Mouse (Mus musculus): ENCODE results near the gene Lrrc8d.

The Lrrc8d gene

DNA sequence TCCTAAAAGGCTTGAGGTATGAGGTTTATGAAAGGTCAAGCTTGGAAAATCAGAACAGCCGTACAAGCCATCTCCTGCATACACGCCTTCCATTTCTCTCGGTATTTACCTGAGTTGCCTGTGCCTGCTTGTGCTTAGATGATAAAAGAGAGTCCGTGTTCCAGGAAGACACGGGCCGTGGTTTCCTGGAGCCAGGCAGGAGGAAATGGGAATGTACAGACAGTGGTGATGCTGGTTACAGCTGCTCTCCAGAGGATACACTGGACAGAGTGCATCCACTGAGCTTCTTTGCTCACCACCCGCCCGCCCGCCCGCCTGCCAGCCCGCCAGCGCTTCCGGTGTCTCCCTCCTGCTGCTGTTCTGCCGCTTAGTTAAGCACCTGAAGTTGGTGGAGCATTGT is 116.3 kb downstream of the Lrrc8d start:
- DNase-seq (ENCODE audit: low read depth, low spot score), result no peak

DNA sequence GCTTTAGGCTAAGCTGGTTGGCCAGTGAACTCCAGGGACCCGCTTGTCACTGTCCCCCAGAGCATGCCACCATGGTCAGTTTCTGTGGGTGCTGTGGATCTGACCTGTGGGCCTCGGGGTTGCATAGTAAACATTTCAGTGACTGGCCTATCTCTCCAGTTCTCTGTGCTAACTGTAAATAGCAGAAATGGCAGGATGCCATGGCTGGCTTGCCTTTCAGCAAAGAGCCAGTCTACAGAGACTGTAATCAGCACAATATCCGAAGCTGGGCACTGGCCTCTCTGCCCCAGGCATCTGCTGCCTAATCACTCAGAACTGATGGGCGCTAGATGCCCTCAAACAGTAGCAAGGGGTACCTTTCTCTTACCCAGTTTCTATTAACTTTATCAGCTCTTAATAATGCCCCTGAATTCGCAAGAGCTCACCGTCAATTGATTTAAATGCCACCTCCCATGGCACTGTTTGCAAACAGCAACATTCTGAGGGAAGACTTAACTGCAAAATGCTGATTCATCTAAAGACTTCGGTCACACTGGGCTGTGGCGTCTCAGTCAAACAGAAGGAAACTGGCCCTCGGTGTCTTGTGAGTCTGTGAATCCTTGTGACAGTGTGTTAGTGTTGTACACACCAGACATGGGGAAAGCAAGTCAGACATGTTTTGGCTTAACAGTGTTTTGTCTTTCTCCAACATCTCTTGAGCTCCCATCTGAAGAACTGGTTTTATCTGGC is 117.6 kb downstream of the Lrrc8d start:
- no peak for DNase-seq (ENCODE audit: low read depth, low spot score)

DNA sequence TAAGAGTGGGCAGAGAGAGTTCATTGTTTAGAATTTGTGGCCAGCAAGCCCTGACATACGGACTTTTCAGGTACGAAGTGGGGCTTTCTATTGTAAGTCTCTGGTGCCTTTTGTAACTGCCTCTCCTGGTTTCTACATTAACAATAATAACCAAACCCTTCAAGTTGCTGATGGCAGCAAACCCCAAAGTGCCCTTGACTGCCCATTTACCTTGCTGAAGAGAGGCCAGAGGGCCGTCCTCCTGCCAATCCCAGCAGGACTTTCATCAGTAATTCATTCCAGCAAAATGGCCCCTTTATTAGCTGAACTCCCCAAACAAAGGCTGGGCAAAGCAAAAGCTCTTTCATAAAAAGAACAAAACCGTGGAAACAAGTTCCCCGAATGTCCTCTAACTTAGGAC is 118.6 kb downstream of the Lrrc8d start:
- no peak for DNase-seq (ENCODE audit: low read depth, low spot score)

DNA sequence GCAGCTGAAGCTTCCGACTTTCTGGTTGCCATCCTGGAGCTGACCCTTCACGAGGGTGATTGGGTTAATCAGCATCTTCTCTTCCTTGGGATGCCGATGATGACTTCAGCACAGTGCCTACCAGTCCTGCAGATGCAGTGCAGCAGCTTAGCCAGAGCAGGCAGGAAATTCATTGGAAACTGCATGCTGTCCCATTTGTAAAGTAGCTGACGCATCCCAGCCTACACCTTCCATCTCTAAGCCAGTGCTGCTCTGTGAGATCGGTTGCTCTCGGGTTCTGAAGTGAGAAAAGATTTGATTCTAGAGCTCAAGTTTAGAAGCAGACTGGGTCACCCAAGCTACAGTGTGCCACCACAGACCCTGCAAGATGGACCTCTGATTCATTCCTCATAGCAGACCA is 121.6 kb downstream of the Lrrc8d start:
- DNase-seq (ENCODE audit: low read depth, low spot score), result no peak

DNA sequence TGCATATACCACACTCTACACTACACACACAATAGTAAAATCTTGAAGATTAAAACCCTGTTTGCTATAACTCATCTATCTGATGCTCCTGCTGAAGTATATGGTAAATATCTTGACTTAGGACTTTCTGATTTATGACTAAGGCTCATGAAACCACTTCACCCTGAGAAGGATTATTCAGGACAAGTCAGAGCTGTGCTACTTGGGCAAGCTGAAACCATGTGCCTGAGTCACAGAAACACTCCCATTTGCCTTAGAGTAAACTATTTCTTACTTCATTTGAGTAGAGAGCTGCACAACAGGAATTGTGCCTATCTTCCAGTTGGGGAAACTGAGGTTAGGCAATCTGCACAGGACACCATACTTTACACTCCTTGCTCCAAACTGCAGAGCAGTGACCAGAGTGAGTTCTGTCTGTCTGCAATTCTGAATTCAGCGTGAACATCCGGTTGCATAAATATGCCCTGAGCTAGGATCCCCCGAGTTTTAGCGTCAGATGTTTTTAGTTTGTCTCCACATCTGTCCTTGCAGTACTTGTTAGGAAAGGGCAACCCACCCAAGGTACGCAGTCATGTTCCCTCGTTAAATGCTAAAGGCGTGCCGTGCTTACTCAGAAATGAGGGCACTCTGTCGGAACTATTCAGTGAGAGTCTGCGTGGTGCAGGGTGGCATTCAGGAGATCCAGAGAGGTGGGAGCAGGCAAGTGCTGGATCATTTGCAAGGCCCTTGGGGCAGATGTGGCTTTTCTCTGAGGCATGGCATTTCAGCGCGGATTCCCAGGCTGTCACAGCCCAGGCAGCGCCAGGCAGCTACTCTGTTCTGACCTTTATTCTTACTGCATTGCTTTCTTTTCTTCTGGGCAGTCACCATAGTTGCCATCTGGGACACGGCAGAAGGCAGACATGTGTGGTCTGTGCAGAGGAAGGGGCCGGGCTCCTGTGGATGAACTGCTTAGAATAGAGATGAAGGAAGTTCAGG is 123.0 kb downstream of the Lrrc8d start:
- no peak for DNase-seq (ENCODE audit: low read depth, low spot score)

DNA sequence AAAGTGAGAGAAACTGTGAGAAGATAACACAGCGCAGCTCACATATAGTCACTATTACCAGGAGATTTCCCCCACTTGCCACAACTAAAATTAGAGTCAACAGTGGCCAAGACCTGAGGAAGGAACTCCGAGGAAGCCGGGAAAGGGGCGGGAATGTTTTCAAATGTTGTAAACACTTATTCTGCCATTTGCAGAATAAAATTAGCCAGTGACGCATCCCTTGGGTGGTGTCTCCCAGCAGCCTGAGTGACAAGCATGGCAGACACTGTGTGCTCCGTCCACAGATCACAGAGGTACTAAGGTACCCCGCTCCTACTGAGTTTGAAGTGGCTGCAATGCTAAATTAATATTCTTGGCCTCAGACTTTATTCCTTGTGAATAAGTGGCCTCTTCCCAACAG is 124.5 kb downstream of the Lrrc8d start:
- DNase-seq (ENCODE audit: low read depth, low spot score), result no peak

DNA sequence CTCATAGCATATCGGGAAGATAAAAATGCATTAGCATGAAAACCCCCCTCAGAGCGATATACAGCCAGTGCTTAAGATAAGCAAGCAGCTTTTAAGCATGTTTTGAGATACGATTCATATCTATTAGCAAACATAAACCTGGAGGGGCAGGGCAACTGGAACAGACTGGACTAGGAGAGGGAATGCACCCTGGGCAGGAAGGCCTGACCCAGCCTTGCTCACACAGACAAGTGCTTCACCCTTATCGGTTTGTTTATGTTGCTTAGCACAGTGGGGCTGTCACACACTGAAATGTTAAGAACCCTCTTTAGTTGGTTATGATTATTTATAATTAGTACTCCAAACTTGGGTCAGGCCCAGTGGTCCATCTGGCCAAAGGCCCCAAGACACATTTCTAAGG is 125.1 kb downstream of the Lrrc8d start:
- no peak for DNase-seq (ENCODE audit: low read depth, low spot score)

DNA sequence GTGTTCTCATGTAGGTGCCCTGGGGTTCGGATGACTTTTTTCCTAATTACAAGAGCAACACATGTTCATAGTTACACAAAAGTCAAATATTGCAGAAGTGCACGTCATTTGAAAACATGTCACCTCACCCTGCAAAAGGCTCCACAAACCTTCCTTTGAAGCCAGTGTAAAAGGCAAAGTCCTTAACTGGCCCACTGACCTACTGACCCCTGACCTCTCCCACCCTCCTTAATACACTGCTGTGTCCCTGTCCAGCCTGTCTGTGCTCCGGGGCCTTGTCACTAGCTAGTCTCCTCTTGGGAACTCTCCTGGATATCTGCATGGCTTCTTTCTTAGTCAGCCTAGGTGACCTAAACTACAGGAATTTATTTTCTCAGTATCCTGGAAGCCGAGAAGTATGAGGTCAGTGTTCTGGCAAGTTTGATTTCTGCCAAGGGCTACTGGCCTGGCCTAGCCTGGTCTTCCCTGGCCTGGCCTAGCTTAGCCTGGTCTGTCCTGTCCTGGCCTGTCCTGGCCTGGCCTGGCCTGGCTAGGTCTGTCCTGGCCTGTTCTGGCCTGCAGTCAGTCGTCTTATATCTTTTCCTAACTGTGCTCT is 127.2 kb downstream of the Lrrc8d start:
- DNase-seq (ENCODE audit: low read depth, low spot score), result no peak

DNA sequence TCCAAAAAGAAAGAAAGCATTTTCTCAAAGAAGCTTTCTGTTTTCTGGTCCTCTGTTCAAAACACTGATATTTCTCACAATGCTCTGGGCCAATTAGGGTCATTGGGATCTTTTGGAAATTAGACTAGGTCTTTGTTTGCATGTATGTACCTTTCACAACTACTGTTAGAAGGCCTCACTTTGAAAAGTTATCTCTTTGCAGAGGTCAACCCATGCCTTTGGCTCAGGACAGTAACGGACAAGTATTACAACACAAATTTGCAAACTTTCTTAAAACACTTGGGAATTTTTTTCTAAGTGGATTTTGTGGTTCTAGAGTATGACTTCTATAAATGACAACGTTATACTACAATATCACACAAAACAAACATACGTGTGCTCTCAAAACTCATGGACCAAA is 128.3 kb downstream of the Lrrc8d start:
- no peak for DNase-seq (ENCODE audit: low read depth, low spot score)

DNA sequence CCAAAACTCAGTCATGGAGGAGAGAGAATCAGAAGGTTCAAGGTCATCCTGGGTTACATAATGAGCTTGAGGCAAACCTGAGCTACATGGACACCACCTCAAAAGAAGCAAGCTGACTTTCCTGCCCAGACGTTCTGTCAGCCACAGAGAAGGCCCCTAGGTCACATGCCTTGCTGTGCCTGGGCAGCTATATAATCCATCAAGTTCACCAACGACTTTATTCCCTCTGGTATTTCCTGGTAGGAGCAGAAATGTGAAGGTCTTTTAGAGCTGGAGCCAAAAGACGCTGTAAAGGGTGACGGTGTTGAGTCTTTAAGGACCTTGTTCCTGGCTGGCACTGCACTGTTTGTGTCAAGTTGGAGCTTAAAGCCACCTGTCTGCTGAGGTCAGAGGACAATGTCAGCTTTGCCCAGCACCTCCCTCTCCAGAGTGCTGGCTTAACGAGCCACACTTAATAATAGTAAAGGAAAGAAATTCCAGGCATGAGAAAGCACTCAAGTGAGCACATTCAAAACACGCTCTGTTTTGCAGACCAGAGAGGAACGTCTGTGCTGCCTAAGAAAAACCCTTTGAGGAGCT is 129.3 kb downstream of the Lrrc8d start:
- no peak for DNase-seq (ENCODE audit: low read depth, low spot score)

DNA sequence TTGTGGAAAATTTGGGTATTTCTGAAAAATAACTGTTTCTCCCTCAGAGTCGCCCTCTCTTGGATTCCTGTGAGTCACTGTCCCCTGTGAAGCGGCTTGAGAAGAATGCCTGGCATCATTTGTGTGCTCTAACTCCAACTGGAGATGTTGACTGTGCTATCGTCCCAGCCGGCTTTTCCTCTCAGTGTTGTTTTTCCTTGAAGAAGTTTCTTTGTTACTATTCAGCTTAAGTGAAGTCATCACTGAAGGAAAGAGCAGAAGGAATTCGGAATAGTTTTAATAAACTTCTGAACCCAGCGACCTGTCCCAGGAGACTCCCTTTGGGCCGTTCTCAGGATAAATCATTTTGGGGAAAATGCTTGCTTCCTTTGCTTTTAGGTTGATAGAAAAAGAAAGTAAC is 132.4 kb downstream of the Lrrc8d start:
- no peak for DNase-seq (ENCODE audit: low read depth, low spot score)

DNA sequence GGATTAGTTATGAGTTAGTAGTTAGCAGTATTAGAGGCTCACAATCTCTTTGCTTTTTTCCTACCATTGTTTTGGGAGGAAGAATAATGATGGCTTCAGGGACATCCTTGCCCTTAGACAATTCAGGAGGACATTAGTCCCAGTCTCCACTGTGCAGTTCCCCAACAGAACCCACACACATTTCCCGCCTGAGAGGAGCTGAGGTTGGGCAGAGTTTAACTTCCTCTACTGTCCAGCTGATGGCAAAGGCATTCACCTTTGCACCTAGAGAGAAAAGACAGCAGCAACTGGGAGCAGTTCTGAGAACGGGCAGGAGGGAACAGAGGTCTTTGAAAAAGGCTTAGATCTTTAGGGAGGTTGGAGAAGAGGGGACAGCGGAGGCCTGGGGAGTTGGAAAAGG is 134.2 kb downstream of the Lrrc8d start:
- DNase-seq (ENCODE audit: low read depth, low spot score), result no peak

DNA sequence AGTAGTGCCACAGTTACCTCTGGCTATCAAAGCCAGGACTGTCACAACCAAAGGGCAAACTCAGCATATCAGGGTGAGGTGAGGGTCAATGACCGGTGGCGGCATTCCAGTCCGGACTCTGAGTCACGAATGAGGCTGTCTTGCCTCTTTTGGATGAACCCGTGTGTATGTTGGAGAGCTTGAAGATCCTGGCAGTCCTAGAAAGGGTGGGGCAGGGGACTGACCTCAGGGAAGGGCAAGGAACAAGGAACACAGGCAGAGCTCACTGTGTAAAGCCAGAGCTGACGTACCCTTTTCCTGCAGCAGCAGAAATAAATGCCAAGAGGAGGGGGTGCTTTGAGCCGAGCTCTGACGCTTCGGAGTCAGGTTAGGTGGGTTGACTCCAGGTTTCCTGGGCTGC is 136.2 kb downstream of the Lrrc8d start:
- DNase-seq (ENCODE audit: low read depth, low spot score), result no peak

DNA sequence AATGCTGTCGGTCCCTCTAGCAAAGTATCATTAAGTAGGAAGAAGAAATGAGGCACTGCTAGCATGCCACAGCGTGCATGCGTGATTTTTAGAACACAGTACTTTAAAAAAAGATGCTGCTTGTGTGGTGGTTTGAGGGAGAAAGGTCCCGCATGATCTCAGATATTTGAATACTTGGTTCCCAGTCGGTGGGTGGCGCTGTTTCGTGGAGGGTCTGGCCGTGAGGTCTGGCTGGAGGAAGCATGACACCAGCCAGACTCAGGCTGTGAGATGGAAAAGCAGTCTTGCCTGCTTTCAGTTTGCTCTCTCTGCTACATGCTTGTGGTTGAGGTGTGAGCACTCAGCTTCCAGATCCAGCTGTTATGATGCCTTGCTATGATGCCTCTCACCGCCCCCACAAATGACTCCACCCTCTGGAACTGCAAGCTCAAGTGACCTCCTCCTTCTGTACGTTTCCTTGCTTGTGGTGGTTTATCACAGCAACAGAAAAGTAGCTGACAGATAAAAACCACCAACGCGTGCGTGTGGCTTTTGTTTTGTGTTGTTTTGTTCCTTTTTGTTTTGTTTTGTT is 140.1 kb downstream of the Lrrc8d start:
- no peak for DNase-seq (ENCODE audit: low read depth, low spot score)

DNA sequence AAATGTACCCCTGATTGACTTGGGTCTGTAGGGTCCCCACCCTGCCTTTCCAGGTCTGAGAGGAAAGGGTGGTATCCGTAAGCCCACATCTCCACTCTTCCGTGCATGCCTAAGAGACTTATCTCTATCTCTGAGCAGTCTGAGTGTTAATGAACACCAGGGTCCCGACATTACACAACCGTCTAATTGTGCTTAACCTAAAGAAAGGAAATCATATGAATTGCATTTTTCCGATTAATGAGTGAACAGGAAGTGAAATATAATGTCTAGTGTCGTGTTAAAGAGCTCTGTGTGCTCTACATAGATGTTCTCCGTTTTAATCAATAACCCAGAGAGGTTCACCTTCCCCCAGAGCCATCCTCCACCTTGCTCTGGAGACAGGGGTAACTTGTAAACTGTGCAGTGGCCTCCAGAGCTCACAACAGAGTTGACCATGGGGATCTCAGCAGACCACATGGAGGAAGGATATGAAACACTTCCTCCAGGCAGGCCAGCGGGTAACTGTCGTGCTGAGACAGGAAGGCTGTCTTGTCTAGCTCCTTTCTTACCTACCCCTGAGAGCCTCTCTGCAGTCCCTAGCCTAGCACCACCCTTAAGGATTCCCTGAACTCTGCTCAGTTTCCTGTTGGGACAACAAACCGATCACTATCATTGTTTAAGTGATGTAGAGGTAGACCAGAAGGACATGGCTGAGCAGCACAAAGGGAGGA is 144.4 kb downstream of the Lrrc8d start:
- DNase-seq (ENCODE audit: low read depth, low spot score), result no peak

DNA sequence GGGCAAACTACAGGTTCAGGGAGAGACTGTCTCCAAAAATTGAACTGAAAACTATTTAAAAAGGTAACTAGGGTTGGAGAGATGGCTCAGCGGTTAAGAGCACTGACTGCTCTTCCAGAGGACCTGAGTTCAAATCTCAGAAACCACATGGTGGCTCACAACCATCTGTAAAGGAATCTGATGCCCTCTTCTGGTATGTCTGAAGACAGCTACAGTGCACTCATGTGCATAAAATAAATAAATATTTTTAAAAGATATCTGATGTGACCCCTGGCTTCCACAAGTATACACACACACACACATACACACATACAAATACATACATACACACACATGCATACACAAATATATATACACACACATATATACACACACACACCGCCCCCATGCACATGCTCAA is 145.3 kb downstream of the Lrrc8d start:
- no peak for DNase-seq (ENCODE audit: low read depth, low spot score)

DNA sequence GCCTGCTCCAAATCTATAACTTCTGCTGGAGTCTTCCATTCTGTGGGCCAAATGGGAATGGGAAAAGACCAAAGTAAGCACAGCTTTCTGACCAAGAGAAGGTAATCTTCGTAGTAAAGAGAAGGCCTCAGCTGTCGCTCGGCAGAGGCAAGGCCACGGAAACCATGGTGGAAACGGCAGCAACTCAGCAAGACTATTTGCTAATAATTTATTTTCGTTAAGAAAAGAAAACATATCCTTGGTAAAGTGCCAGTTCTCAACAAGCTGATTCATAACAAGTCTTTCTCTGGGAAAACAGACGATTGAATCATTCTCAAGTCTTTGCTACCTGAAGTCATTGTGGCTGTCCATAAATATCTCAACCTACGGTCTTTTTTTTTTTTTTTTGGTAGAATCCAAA is 148.0 kb downstream of the Lrrc8d start:
- DNase-seq (ENCODE audit: low read depth, low spot score), result no peak

DNA sequence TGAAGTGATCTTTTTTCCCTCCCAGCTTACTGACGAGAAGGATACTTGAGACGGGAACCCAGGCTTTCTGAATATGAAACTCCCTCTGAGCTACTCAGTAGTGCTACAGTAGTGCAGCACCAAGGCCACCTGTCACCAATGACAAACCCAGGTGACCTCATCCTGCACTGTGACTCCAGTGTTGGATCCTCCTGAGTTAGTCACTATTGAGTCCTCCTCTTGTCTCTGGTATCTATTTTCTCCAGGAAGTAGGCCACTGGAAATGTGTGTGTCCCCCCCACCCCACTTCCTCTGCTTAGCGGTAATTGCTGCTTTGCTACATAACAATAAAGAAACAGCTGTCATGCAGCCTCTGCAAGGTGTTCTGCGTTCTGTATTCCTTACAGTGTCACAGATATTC is 149.5 kb downstream of the Lrrc8d start:
- no peak for DNase-seq (ENCODE audit: low read depth, low spot score)

DNA sequence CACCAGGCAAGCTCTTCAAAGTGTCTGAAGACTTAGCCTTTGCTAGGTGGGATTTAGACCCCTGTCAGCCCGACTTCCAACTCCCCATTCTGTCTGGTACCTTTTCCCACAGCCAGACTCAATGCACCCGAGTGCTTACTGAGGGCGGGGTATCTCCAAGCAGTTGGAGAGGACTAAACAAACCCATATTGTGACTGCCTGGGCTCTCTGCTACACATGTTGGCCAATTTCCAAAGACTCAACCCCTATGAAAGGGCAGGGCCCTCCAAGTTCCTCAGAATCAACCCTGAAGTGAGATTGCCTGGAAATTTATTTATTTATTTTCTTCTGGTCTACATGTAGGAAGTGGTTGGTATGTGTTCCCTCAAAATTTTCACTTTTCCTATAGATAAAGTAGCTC is 149.9 kb downstream of the Lrrc8d start:
- DNase-seq (ENCODE audit: low read depth, low spot score), result no peak

DNA sequence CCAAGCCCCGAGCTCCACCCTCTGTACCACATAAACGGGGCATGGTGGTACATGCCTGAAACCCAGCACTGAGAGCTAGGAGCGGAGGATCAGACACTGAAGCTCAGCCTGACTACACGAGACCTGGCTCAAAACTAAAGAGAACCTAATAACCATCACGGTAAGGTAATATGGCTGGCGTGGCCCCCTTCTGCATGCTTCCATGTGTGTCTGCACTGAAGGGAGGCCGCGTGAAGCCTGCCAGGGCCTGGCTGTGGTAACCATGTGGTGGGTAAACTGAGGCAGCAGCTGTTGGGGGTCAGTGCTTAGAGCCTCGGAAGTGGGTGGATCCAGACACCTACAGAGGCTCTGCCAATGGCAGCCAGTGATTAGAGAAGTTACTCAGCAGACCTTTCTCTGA is 153.5 kb downstream of the Lrrc8d start:
- DNase-seq (ENCODE audit: low read depth, low spot score), result no peak

DNA sequence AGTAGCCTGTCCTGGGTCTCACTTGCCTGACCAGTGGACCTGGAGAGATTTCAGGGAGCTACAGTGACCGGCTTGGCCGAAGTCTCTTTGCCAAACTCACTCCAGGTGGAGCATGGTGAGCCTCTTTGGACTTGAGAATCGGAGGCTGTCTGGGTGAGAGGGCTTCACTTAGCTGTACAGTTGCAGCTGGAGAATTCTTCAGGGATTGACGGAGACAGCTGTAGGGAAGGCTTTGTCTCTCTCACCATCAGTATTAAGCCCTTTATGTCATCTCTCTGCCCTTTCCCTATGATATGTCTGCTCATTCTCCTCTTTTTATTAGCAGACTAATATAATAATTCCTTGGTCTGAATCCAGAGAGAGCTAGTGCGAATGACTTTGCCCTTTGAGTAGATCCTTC is 157.7 kb downstream of the Lrrc8d start:
- DNase-seq (ENCODE audit: low read depth, low spot score), result no peak
